Mouse (Mus musculus): ENCODE results near the gene Sema3c. TPM values are rescaled to one million over a fixed set of nuclear protein-coding genes. Genes with fewer than 3 reads are reported as not detected.

Gene Sema3c
- polyA plus RNA-seq, 1 experiment from 2014 or later = 9.3 TPM

GRCm38 (mm10) chr5:17622564-17622963 is 48.5 kb downstream of the Sema3c start:
- H3K27ac ChIP-seq (ENCODE audit: low read length) = no peak overlapping the region
- no peaks in the 10 kb centered on the region for H3K36me3 ChIP-seq (ENCODE audit: control insufficient read depth, insufficient read depth)
- no peaks in the 10 kb centered on the region for H3K27me3 ChIP-seq (ENCODE audit: control insufficient read depth, insufficient read depth, low read length)
- no peaks in the 10 kb centered on the region for H3K4me1 ChIP-seq (ENCODE audit: control insufficient read depth, insufficient read depth, low read length)
- H3K4me3 ChIP-seq (ENCODE audit: low read length) = no peak overlapping the region
- 83% methylated on average over 2 of the region's 2 CpGs for WGBS
- H3K4me2 ChIP-seq (ENCODE audit: low read depth, low read length) = no peak overlapping the region
- ATAC-seq (replicated peaks; ENCODE audit: extremely low read depth, insufficient read depth, low FRiP score) = no peak
- no peak overlapping the region for H3K9ac ChIP-seq (ENCODE audit: low read length)
- H3K9me3 ChIP-seq (replicated peaks; ENCODE audit: control insufficient read depth, low read length) = no peaks in the 10 kb centered on the region

GRCm38 (mm10) chr5:17628606-17629005 is 54.5 kb downstream of the Sema3c start:
- Histone ChIP-seq H3K27me3 (ENCODE audit: control insufficient read depth, insufficient read depth, low read length) (no peaks in the 10 kb centered on the region), H3K4me1 (ENCODE audit: control insufficient read depth, insufficient read depth, low read length) (no peaks in the 10 kb centered on the region)
- 75% methylated on average over 1 of the region's 1 CpGs for WGBS

GRCm38 (mm10) chr5:17629599-17629998 is 55.5 kb downstream of the Sema3c start:
- Histone ChIP-seq H3K9ac (ENCODE audit: low read length) (no peak overlapping the region), H3K27me3 (ENCODE audit: control insufficient read depth, insufficient read depth, low read length) (no peaks in the 10 kb centered on the region), H3K27ac (ENCODE audit: low read length) (no peak overlapping the region), H3K4me2 (ENCODE audit: low read depth, low read length) (no peak overlapping the region), H3K4me1 (ENCODE audit: control insufficient read depth, insufficient read depth, low read length) (no peaks in the 10 kb centered on the region), H3K36me3 (ENCODE audit: control insufficient read depth, insufficient read depth) (no peaks in the 10 kb centered on the region), H3K9me3 (replicated peaks; ENCODE audit: control insufficient read depth, low read length) (no peaks in the 10 kb centered on the region), H3K4me3 (ENCODE audit: low read length) (no peak overlapping the region)
- ATAC-seq (replicated peaks; ENCODE audit: extremely low read depth, insufficient read depth, low FRiP score) = no peak
- 45% methylated on average over 3 of the region's 3 CpGs for WGBS

More at GRCm38 (mm10) chr5:17628606-17629005, 54.5 kb downstream of the Sema3c start:
- no peak overlapping the region for H3K4me3 ChIP-seq (ENCODE audit: low read length)
- no peak overlapping the region for H3K27ac ChIP-seq (ENCODE audit: low read length)
- no peaks in the 10 kb centered on the region for H3K36me3 ChIP-seq (ENCODE audit: control insufficient read depth, insufficient read depth)
- no peak for ATAC-seq (replicated peaks; ENCODE audit: extremely low read depth, insufficient read depth, low FRiP score)
- no peak overlapping the region for H3K4me2 ChIP-seq (ENCODE audit: low read depth, low read length)
- no peaks in the 10 kb centered on the region for H3K9me3 ChIP-seq (replicated peaks; ENCODE audit: control insufficient read depth, low read length)
- H3K9ac ChIP-seq (ENCODE audit: low read length) = no peak overlapping the region

- Histone ChIP-seq H3K9ac (ENCODE audit: low read length) (no peak overlapping the region), H3K9me3 (replicated peaks; ENCODE audit: control insufficient read depth, low read length) (no peaks in the 10 kb centered on the region), H3K4me3 (ENCODE audit: low read length) (no peak overlapping the region), H3K4me1 (ENCODE audit: control insufficient read depth, insufficient read depth, low read length) (peaks cover 5% of the 10 kb centered on the region), H3K36me3 (ENCODE audit: control insufficient read depth, insufficient read depth) (no peaks in the 10 kb centered on the region), H3K27me3 (ENCODE audit: control insufficient read depth, insufficient read depth, low read length) (no peaks in the 10 kb centered on the region), H3K27ac (ENCODE audit: low read length) (no peak overlapping the region), H3K4me2 (ENCODE audit: low read depth, low read length) (no peak overlapping the region)
- ATAC-seq (replicated peaks; ENCODE audit: extremely low read depth, insufficient read depth, low FRiP score) = no peak
- WGBS = 67% methylated on average over 3 of the region's 3 CpGs
Measured at GRCm38 (mm10) chr5:17639519-17639918, 65.4 kb downstream of the Sema3c start.

GRCm38 (mm10) chr5:17647643-17648226 is 73.7 kb downstream of the Sema3c start:
- Histone ChIP-seq H3K27me3 (ENCODE audit: control insufficient read depth, insufficient read depth, low read length) (no peaks in the 10 kb centered on the region), H3K9ac (ENCODE audit: low read length) (no peak overlapping the region), H3K4me2 (ENCODE audit: low read depth, low read length) (no peak overlapping the region), H3K27ac (ENCODE audit: low read length) (no peak overlapping the region), H3K36me3 (ENCODE audit: control insufficient read depth, insufficient read depth) (no peaks in the 10 kb centered on the region), H3K4me1 (ENCODE audit: control insufficient read depth, insufficient read depth, low read length) (no peaks in the 10 kb centered on the region), H3K4me3 (ENCODE audit: low read length) (no peak overlapping the region), H3K9me3 (replicated peaks; ENCODE audit: control insufficient read depth, low read length) (no peaks in the 10 kb centered on the region)
- 80% methylated on average over 7 of the region's 7 CpGs for WGBS
- ATAC-seq (replicated peaks; ENCODE audit: extremely low read depth, insufficient read depth, low FRiP score) = no peak

GRCm38 (mm10) chr5:17648865-17649542 is 74.9 kb downstream of the Sema3c start:
- Histone ChIP-seq H3K9ac (ENCODE audit: low read length) (no peak overlapping the region), H3K27ac (ENCODE audit: low read length) (no peak overlapping the region), H3K36me3 (ENCODE audit: control insufficient read depth, insufficient read depth) (no peaks in the 10 kb centered on the region), H3K9me3 (replicated peaks; ENCODE audit: control insufficient read depth, low read length) (no peaks in the 10 kb centered on the region), H3K27me3 (ENCODE audit: control insufficient read depth, insufficient read depth, low read length) (no peaks in the 10 kb centered on the region), H3K4me1 (ENCODE audit: control insufficient read depth, insufficient read depth, low read length) (no peaks in the 10 kb centered on the region), H3K4me3 (ENCODE audit: low read length) (no peak overlapping the region), H3K4me2 (ENCODE audit: low read depth, low read length) (no peak overlapping the region)
- ATAC-seq (replicated peaks; ENCODE audit: extremely low read depth, insufficient read depth, low FRiP score) = no peak
- 25% methylated on average over 1 of the region's 1 CpGs for WGBS

GRCm38 (mm10) chr5:17661223-17661622 is 87.1 kb downstream of the Sema3c start:
- 76% methylated on average over 3 of the region's 3 CpGs for WGBS
- Histone ChIP-seq H3K4me1 (ENCODE audit: control insufficient read depth, insufficient read depth, low read length) (no peaks in the 10 kb centered on the region), H3K4me3 (ENCODE audit: low read length) (no peak overlapping the region), H3K9me3 (replicated peaks; ENCODE audit: control insufficient read depth, low read length) (no peaks in the 10 kb centered on the region), H3K9ac (ENCODE audit: low read length) (no peak overlapping the region), H3K4me2 (ENCODE audit: low read depth, low read length) (no peak overlapping the region), H3K27ac (ENCODE audit: low read length) (no peak overlapping the region), H3K36me3 (ENCODE audit: control insufficient read depth, insufficient read depth) (no peaks in the 10 kb centered on the region), H3K27me3 (ENCODE audit: control insufficient read depth, insufficient read depth, low read length) (no peaks in the 10 kb centered on the region)
- no peak for ATAC-seq (replicated peaks; ENCODE audit: extremely low read depth, insufficient read depth, low FRiP score)

- no peaks in the 10 kb centered on the region for H3K27me3 ChIP-seq (ENCODE audit: control insufficient read depth, insufficient read depth, low read length)
- H3K27ac ChIP-seq (ENCODE audit: low read length) = no peak overlapping the region
- H3K4me3 ChIP-seq (ENCODE audit: low read length) = no peak overlapping the region
- H3K4me2 ChIP-seq (ENCODE audit: low read depth, low read length) = no peak overlapping the region
- H3K4me1 ChIP-seq (ENCODE audit: control insufficient read depth, insufficient read depth, low read length) = no peaks in the 10 kb centered on the region
- no peaks in the 10 kb centered on the region for H3K36me3 ChIP-seq (ENCODE audit: control insufficient read depth, insufficient read depth)
- no peaks in the 10 kb centered on the region for H3K9me3 ChIP-seq (replicated peaks; ENCODE audit: control insufficient read depth, low read length)
- no peak overlapping the region for H3K9ac ChIP-seq (ENCODE audit: low read length)
- no peak for ATAC-seq (replicated peaks; ENCODE audit: extremely low read depth, insufficient read depth, low FRiP score)
Measured at GRCm38 (mm10) chr5:17671356-17671755, 97.3 kb downstream of the Sema3c start.

GRCm38 (mm10) chr5:17680862-17681261 is 106.8 kb downstream of the Sema3c start:
- no peak overlapping the region for H3K27ac ChIP-seq (ENCODE audit: low read length)
- no peaks in the 10 kb centered on the region for H3K27me3 ChIP-seq (ENCODE audit: control insufficient read depth, insufficient read depth, low read length)
- no peak overlapping the region for H3K9ac ChIP-seq (ENCODE audit: low read length)
- WGBS = 55% methylated on average over 2 of the region's 2 CpGs
- ATAC-seq (replicated peaks; ENCODE audit: extremely low read depth, insufficient read depth, low FRiP score) = no peak
- no peaks in the 10 kb centered on the region for H3K36me3 ChIP-seq (ENCODE audit: control insufficient read depth, insufficient read depth)
- no peaks in the 10 kb centered on the region for H3K4me1 ChIP-seq (ENCODE audit: control insufficient read depth, insufficient read depth, low read length)
- H3K4me3 ChIP-seq (ENCODE audit: low read length) = no peak overlapping the region
- no peaks in the 10 kb centered on the region for H3K9me3 ChIP-seq (replicated peaks; ENCODE audit: control insufficient read depth, low read length)
- H3K4me2 ChIP-seq (ENCODE audit: low read depth, low read length) = no peak overlapping the region
